Mouse (Mus musculus) mature B cell (primary cell): Measurements from ENCODE around the gene Gab2.

Experiments used
- in situ Hi-C: fragments of 300-500 bp; cut with MboI; formaldehyde crosslinking; loops from 2 replicates; pipeline ENCODE4 v1.14.3; 2019

Gab2 gene

DNA sequence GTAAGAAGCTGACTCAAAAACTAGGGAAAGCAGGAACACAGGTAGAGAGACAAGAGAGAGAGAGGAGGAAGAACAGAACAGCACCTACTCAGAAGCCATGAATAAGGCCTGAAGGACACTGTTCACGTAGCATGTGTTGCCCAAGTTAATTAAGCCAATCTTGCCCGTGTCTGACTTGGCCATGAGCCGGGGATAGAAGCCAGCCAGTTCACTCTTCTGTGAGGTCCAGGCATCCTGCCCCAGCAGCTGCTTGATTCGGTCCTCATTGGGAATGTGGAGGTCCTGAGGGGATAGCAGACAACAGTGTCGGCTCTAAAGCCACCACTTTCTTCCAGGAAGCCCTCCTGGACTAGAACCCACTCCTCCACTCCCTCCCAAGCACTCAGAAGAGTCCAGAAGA lies 233.3 kb downstream of the Gab2 start:
- in situ Hi-C loops = no loop called here

DNA sequence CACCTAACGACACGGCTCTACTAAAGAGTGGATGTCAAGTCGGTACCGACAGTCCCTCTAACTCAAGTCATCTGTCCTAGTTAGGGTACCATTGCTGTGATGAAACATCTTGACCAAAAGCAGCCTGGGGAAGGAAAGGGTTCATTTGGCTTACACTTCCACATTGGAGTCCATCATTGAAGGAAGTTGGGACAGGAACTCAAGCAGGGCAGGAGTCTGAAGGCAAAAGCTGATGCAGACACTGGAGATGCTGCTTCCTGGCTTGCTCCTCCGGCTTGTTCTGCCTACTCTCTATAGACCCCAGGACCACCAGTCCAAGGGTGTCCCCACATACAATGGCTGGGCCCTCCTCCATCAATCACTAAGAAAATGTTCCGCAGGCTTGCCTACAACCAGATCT lies 234.3 kb downstream of the Gab2 start:
- in situ Hi-C loops = no loop called here

DNA sequence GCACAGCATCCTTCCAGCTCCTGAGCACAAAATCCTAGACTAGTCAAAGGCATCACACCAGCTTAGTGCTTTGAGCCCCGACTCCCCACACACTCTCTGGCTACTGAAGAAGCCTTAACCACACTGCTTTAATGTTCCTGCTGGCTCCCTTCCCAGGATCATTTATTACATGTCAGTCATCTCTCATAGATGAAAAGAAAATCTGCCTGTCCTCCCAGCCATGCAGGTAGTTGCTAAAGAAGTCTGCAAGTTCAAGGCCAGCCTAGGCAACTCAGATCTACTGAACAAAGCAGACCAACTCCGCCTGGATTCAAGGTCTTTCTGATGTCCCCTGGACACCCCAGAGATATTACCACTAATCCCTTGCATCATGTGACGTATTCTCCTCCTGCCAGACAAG lies 236.3 kb downstream of the Gab2 start:
- in situ Hi-C loops = no loop called here

DNA sequence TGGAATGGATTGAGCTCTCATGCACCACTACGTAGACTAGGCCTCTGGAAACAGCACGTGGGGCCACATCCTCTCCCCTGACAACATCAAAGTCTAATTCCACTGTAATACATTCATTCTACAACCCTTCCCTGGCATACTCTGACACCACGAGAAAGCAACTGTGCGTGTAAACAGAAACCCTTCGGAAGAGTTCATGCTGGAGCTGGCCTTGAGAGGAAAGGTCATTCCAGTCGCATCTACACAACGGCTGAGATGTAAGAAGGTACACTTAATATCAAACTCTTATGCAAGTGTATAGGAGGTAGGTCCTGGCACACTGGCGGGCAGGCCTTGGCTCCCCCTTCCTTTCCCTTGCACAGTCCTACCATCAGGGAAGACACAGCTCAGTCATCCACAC lies 243.0 kb downstream of the Gab2 start:
- in situ Hi-C loops = no loop called here

DNA sequence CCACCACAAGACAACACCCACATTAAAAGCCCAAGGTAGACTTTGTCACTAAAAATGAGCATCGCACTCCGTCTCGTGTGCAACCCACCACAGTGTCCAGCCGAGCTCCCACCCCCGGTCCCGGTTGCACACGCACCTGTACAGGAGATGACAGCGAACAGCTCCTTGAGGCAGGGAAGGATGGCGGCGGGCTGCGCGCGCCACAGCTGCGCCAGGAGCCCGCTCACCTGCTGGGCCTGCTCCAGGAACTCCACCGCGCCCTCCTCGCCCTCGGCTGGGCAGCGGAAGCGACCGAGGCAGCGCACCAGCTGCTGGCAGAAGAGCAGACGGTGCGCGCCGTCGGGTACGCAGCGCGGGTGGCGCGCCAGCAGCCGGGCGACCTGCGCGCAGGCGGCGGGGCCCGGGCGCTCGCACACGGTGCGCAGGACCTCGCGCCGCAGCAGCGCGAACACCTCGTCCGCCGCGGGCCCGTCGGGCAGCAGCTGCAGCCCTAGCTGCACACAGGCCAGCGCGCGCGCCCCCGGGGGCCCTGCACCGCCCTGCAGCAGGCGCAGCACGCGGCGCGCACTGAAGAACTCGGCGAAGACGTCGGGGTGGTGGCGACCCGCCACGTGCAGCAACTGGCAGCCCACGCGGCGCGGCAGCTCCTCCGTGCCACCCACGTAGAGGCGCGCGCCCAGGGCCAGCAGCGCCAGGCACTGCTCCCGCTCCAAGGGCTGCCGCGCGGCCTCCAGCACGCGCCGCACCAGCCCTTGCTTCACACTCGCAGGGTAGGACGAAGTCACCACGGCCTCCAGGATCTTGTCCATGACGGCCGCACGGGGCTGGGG lies 244.0 kb downstream of the Gab2 start:
- in situ Hi-C loops = no loop called here

DNA sequence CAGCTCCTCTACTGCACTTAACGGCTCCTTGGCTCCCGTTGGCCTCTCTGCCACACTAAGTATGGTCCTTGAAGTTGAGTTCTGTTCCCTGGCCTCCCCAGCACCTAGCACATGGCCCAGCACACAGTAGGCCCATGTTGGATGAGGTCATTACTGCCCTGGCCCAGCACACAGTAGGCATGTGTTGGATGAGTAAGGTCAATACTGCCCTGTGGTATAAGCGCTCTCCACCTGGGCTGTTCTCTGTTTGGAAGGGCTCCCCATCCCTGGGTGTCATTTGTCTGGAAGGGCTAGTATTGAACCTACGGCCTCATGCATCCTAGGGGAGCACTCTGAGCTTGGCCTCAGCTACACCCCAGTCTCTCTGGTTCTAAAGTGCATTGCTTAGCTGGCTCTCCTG lies 246.0 kb downstream of the Gab2 start:
- in situ Hi-C loops = no loop called here

DNA sequence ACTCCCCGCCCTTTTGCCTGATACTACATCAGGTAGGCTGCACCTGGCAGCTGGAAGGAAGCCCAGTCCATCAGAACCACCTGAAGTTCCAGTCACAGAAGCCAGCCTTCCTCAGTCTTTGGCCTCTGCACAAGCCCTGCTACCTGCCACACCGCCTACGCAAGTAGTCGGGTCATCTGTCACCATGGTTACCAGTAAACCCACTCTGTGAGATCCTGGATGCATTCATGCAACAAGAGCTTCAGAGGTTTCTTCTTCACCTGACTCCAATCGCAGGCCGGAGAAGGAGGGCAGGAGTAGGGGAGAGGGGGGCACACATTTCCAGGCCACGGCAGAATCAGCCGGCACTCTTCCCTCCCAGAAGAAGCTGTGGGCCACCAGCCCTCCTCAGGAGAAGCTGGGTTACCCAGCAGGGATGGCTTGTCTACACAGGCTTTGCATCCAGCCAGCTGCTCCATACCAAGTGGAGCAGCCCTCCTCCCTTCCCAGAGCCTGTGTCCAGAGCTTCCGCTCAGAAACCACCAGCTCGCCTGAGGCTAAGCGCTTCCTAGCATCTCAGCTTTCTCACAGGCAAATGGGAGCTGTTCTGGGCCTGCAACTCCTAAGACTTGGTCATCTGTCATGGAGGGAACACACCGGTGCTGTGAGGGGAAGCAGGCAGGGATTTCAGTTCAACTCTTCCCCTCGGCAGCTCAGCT lies 247.7 kb downstream of the Gab2 start:
- in situ Hi-C loops = no loop called here

DNA sequence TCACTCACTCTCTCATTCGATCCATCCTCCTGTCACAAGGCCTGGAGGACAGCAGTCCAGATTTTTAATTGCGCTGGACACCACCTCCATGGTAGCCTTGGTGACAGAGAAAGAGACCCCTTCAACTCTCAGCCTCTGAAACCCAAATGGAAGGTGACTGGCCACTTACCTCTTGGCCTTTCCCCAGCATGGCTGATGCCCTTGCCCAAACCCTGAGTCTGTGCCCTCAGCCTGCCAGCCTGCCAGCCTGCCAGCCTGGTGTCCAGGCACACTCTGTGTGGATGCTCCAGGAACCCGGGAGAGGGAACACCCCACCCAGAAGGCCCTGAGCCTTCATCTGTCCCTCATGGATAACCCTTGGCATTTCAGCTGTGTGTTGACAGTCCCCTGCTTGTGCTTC lies 248.3 kb downstream of the Gab2 start:
- in situ Hi-C loops = no loop called here

DNA sequence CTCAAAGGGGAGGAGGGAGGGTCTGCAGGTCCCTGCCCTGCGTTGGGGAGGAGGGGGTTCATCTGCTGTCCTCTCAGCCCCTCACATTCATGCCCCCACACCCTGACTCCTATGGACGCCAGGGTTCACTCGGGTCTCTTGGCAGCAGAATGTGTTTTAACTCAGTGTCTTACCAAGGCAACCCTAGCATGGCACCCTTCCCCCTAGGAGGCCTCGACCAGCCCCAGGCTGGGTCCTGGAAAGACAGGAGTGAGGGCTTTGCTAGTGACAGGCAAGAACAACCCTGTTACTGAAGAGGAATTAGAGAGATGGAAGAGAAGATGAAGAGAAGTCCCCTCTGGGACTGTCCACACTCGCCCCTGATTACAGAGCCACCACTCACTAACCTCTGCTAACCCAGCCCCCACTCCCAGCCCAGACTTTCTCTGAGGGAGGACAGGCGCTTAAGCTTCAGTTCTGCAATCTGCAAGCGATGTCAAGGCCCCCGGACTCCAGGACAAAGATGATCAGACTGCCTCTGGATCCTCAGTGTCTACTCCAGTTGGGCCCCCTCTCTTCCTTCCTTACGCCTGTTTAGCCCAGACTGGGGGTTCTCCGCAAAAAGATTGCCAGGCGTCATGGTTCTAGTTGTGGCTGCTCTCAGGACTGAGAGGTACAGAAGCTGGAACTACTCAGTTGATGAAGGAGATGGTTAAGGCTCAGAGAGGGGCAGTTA lies 249.7 kb downstream of the Gab2 start:
- in situ Hi-C loops = no loop called here

DNA sequence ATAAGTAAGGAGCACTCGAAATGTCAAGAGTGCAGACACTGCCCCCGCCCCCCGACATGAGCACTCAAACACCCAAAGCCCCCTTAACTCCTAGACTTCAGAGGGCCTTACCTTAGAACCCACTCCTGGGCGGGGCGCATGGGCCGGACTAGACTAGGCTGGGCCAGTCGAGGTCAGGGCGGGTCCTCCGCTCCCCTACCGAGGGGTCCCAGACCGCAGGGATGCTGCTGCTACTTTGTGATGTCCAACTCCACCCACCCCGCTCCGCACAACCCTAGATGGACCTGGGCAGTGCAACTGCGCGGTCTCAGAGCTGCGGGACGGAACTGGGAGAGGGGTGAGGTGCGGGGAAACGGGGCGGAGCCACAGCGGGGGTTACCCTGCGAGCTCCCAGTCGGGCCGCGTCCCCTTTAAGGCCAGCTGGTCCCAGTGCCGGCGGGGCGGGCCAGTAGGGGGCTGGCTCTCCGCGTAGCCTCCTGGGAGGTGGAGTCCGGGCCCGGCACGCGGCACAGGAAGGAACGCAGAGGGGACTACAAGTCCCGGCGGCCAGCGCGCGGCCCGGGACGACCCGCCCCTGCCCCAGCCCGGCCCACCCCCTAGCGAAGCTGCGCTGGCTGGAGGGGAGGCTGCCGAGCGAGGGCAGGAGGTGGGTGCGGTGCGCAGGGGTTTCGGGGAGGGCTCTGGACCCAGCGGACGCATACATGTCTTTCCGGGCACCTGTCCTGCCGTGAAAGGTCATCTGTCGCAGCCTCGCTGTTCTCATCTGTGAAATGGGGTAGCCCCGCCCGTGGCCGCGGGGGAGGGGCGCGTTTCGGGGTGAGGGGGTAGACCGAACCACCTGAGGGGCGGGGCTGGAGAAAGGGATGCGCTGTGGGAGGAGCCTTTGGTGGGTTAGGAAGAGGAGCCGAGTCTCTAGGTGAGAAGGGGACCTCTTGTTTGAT lies 250.6 kb downstream of the Gab2 start, which contains the start of the genes Usp35 and Kctd21:
TSS of gene Usp35 (minus strand) at position 295 of the 941 bp plus-strand sequence.
TSS of gene Kctd21 (plus strand) at position 602 of the 941 bp plus-strand sequence.
- in situ Hi-C loops = no loop called here

DNA sequence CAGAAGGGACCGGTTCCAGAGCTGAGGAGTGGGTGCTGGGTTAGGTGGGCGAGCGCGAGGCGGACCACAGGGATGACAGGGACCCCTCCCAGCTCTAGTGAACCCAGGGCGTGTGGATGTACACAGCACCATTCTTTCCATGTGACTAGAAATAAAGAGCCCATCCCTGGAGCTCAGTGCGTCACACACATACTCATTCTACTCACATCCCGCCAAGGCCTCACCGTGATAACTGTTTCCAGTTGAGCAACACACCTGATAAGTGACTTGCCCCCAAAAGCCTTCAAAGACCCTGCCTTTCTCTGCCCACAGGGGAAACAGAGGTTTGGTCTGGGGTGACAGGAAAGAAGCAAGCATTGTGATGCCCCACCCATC lies 251.3 kb downstream of the Gab2 start:
- in situ Hi-C loops = no loop called here

DNA sequence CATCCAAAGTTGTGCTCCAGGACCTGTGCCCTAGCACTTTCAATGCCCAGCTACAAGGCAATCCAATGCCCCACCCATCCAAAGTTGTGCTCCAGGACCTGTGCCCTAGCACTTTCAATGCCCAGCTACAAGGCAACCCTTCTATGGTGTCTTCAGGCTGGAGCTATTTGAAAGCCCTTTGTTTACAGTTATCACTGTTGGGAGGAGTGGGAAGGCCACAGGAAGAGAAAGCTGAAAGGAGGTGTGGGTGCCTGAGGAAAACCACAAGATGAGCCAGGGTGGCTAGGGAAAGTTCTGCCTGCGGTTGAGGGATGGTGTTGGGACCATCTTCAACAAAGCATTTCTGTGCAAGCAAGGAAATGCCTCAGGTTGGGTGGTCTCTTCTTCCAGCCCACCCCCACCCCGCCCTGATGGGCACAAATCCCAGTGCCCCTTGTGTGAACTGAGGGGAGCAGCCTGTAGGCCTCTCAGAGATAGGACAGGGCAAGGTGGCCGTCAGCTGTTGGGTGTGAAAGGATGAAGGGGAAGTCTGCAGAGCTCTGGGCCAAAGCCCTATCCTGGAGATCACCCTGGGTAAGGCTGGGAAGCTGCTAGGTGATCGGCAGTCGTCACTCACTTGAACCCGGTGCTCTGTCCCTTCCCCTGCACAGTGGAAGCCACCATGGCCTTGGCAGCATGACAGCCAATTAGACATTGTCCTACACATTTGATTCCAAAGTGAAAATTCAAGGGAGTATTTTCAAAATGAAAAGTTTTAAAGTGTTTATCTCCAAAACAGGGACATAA lies 251.9 kb downstream of the Gab2 start:
- in situ Hi-C loops = no loop called here

DNA sequence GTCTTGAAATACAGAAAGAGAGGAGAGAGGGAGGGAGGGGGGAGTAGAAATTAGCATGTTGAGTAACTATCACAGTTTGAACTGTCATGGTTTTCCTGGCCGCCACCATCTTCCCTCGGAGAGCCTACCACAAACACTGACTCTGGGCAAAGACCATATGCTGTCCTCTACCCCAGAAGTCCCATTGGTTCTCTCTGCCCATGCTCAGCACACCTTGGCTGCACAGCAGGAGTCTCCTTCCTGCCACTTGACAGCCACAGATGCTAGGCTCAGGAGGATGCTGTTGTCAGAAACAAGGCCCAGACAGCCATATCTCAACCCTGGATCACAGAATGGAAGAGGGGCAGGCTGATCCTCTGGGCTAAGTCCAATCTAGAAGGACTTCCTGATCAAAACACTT lies 253.0 kb downstream of the Gab2 start:
- in situ Hi-C loops = no loop called here

DNA sequence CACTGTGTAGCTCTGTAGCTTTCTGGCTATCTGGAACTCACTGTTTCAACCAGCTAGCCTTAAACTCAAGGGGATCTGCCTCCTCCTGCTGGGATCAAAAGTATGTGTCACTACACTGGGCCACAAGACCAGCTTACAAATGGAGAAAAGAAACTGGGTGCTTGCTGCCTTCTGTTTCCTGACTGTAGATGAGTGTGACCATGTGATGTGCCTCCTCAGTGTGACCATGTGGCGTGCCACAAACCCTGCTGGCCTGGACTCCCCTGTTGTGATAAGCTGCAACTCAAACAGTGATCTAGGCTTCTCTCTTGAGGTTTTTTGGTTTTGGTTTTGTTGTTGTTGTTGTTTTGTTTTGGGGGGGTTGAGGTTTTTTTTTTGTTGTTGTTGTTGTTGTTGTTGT lies 255.3 kb downstream of the Gab2 start:
- in situ Hi-C loops = no loop called here

DNA sequence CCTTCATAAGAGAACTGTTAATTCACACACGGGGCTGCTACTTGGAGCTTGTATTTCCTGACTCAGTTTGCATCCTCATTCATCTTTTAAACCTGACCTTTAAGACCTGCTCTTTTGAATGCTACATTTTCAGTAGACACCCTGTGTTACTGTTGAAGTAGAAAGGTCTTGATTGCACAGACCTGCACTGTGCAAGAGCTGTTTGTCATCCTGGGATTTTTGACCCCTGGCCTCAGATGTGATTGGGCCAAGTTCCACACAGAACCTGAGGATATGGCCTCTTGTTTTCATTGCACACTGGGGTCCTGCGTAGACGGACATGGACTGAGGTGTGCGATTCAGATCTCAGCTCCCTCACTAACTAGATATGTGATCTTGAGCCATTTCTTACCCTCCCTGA lies 257.2 kb downstream of the Gab2 start:
- in situ Hi-C loops = no loop called here

DNA sequence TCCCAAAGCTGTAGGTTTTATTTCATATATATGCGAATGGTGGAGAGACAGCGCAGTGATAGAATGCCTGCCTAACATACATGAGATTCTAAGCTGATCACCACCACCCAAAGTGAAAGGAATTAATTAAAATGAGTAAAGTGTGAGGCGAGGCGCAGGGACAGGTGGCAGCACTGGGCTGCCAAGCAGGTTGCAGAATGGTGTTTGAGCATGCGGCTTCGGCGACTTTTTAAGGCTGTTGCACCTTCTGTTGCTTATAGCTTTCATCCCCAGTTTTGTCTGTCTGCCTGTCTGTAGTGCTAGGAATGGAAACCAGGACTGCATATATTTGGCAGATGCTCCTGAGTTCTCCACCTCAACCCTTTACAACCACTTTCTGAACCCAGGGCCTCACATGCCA lies 258.2 kb downstream of the Gab2 start:
- in situ Hi-C loops = no loop called here

DNA sequence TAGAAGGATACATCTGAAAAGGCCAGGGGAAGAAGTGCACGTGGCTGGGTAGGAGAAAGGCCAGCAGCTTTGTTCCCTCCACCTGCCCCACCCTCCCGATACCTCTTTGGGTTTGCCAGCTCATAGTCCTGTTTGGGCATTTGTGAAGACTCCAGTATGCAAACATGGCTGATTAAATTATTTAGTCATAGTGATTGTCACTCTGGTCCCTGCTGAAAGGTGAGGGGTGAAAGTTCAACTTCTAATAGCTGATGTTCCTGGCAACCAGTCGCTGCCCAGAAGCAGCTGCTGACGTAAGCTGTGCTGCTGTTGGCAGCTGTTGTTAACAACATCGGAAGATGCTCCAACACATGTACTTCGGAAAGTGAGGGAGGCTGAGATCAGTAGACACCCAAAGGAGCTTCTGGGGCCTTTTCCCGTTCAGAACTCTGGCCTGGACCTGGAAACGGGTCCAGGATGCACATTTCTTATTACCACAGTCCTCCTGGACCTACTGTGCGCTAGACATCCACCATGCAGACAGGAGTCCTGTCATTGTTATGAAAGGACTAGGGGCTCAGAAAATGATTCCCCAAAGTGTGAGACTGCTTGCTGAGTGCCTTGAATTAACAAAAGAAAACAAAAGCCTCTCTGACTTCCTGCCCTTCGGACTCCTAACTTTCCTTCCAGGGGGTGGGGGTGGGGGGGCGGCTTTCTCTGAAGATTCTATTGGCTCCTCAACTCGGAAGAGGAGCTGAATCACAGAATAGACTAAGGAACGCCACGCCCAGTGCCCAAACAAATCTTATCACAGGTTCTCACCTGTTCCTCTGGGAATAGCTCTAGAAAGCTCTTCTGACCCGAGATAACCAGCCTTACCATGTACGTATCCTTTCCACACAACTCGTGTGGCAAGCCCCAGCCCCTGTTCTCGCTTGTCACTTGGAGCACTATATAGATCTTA lies 259.8 kb downstream of the Gab2 start:
- in situ Hi-C loops = no loop called here

DNA sequence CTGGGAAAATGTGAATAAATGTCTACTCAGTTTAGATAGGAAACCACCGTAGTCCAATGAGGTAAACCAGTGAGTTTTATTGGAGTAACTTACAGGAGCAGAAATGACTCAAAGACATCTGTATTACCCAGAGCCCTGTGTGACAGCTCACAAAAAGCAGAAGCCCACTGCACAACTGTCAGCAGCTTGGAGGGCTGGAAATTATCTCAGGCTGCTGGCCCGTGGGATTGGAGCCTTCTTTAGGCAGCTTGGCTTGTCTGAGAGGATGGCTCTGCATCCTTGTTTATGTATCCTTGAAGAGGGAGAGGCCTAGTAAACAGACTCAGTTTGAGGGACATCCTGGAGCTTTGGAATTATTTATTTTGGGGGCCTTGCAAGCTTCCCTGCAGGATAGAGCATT lies 261.6 kb downstream of the Gab2 start:
- in situ Hi-C loops = no loop called here

DNA sequence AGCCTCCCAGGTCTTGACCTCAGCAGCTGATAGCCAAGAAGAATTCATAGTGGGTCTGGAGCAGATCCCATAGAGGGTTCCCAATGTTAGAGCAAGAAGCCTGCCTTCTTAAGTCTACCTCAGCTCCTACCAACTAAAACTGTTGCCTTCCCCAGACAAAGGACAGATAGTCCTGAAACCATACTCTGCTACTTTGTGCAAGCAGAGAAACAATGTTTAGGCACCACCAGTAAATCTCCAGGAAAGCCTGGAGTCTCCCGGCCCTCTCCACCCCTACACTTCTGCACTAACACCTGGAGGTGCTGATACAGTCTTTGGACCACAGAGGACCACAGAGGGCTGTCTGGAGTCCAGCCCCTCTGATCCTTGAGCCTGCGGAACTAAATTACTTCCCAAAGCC lies 263.3 kb downstream of the Gab2 start:
- in situ Hi-C loops = no loop called here
